Mouse (Mus musculus) CH12.LX (cell line): ENCODE measurements around the gene Pcbd1.

Experiments used
- CTCF ChIP-seq, 2 experiments: IDR thresholded peaks in 1 of 2; conservative IDR thresholded peaks in 1 of 2; 2 replicates each; pipeline ENCODE4 v1.5.1; 2011 to 2012; ENCODE audit warnings: low read depth in 2 of 2, low read length in 2 of 2, improper control_type of control experiment in 1 of 2, inconsistent platforms in 1 of 2, mild to moderate bottlenecking in 1 of 2, moderate library complexity in 1 of 2
- ELF1 ChIP-seq: IDR thresholded peaks from 2 replicates; pipeline ENCODE4 v1.6.1; 2014; ENCODE audit warnings: low read depth, mild to moderate bottlenecking, inconsistent platforms, low read length, improper control_type of control experiment
- EP300 ChIP-seq: IDR thresholded peaks from 2 replicates; pipeline ENCODE4 v1.6.1; 2011; ENCODE audit warnings: low read length, improper control_type of control experiment
- MEF2A ChIP-seq: IDR thresholded peaks from 2 replicates; pipeline ENCODE4 v1.6.1; 2014; ENCODE audit warnings: low read depth, mild to moderate bottlenecking, inconsistent platforms, low read length, improper control_type of control experiment, borderline replicate concordance
- POLR2AphosphoS2 ChIP-seq: IDR thresholded peaks from 2 replicates; pipeline ENCODE4 v1.6.1; 2011; ENCODE audit warnings: low read depth, low read length, improper control_type of control experiment
- RAD21 ChIP-seq: IDR thresholded peaks from 2 replicates; pipeline ENCODE4 v1.6.1; 2011; ENCODE audit warnings: low read depth, mild to moderate bottlenecking, low read length, improper control_type of control experiment, moderate library complexity
- TCF12 ChIP-seq: IDR thresholded peaks from 2 replicates; pipeline ENCODE4 v1.6.1; 2014; ENCODE audit warnings: low read depth, mild to moderate bottlenecking, inconsistent platforms, low read length, improper control_type of control experiment
- ZKSCAN1 ChIP-seq: IDR thresholded peaks from 2 replicates; pipeline ENCODE4 v1.6.1; 2012; ENCODE audit warnings: low read depth, inconsistent platforms, low read length, improper control_type of control experiment, borderline replicate concordance

GRCm38 (mm10) chr10:61039657-61040056 lies 49.5 kb upstream of the Pcbd1 start:
- TF ChIP-seq ZKSCAN1 (no peak), EP300 (no peak), TCF12 (no peak), RAD21 (no peak), CTCF (conservative IDR thresholded peaks at IDR 0.05 in 1 of 2, IDR thresholded peaks at IDR 0.05 in 1 of 2; ENCODE audit: low read depth in 2 of 2, low read length in 2 of 2) (no peak), ELF1 (no peak), POLR2AphosphoS2 (no peak), MEF2A (no peak)
